Mouse (Mus musculus): ENCODE results near the gene Gpr83. TPM values are rescaled to one million over a fixed set of nuclear protein-coding genes. Genes with fewer than 3 reads are reported as not detected.

Gene Gpr83
- 1.1 and 1.5 TPM in 2 replicates for polyA plus RNA-seq (2012; rRNA removed)

DNA sequence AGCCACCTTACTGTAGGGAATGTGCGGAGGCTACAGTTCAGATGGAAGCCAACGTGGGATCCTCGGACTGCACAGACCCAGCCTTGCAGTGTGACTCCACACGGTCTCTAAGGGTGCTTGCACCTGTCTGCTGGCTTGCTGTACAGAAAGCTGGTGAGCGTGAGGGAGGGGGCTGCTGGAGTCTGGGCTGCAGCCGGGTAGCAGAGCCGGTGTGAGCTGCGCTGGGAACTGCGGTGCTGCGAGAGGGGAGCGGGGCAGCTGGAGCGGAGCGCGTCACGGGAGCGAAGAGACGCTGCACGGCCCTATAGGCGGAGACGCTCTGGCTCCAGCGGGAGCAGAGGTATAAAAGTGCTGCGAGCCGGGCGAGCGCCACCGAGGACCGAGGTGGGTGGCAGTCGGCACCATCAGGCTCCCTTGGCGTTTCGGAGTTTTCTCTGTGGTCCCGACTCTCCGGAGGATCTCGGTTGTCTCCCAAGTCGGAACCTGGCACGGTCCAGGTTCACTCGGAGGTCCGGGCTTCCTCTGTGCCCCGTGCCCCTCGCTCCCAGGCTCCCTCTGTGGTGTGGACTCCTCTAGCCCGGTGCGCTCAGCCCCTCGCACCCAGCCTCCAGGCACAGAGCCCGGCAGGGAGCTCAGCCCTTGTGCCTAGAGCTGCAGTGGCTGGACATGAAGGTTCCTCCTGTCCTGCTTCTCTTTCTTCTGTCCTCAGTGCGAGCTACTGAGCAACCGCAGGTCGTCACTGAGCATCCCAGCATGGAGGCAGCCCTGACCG lies at the start of gene Gpr83:
TSS of gene Gpr83 (plus strand) at position 343 of the 772 bp plus-strand sequence.

DNA sequence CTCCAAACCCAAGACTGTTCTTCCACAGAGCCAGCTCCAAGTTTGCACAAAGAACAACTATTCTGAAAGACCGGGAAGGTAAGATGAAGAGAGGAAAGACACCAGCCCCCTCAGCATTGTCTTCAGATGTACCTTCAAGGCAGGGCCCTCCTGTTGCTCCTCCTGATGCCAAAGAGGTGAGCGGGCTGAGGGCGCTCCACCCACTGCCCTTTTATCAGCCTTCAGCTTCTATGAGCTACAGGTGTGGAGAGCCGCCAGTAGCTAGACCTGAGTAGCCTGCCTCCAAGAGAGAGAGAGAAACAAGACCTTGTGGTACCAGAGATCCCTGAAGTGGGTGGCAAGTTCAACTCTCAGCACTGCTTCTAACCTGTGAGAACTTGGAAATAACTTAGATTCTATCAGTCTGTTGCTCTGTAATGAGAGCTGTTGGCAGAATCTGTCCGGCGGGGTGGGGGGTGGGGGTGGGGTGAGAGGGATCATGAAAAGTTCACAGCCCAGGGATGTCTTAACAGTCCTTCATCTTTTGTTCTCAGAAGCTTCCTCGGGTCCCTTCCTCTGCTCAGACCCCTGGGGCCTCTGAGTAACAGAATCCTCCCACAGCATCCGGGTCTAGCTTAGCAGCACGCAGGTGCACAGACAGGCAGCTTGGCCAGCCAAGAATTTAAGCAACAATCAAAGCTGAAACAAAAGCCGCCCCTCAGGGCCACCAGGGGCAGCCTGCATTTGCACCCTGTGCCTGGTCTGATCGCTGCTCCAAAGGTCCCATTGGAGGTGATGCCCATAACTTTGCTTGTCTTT lies 43.8 kb downstream of the Gpr83 start, which contains the start of gene Izumo1r:
TSS of gene Izumo1r (minus strand) at position 369 of the 798 bp plus-strand sequence.

Other genes starting within 250 kb of the Gpr83 start
- 20.0 and 25.2 TPM in 2 replicates for gene Amotl1, start 215.2 kb upstream of the Gpr83 start, polyA plus RNA-seq (2012; rRNA removed)
- 0.26 and 0.28 TPM in 2 replicates for gene Piwil4, start 119.5 kb upstream of the Gpr83 start, polyA plus RNA-seq (2012; rRNA removed)
- 0.80 and 1.3 TPM in 2 replicates for gene Fut4, start 107.8 kb upstream of the Gpr83 start, polyA plus RNA-seq (2012; rRNA removed)
- 1.0 and 1.4 TPM in 2 replicates for gene 1700012B09Rik, start 89.2 kb upstream of the Gpr83 start, polyA plus RNA-seq (2012; rRNA removed)
- gene Mre11a, start 75.6 kb upstream of the Gpr83 start, polyA plus RNA-seq (2012; rRNA removed) = 12.2 and 13.4 TPM in 2 replicates
- 20.4 and 24.6 TPM in 2 replicates for gene Ankrd49, start 75.4 kb upstream of the Gpr83 start, polyA plus RNA-seq (2012; rRNA removed)
- gene Izumo1r, start 43.7 kb downstream of the Gpr83 start, polyA plus RNA-seq (2012; rRNA removed) = 0.04 and 0.24 TPM in 2 replicates
- 118 and 142 TPM in 2 replicates for gene Panx1, start 185.3 kb downstream of the Gpr83 start, polyA plus RNA-seq (2012; rRNA removed)